Mouse (Mus musculus): ENCODE data around the gene Zpr1.

The Zpr1 gene

DNA sequence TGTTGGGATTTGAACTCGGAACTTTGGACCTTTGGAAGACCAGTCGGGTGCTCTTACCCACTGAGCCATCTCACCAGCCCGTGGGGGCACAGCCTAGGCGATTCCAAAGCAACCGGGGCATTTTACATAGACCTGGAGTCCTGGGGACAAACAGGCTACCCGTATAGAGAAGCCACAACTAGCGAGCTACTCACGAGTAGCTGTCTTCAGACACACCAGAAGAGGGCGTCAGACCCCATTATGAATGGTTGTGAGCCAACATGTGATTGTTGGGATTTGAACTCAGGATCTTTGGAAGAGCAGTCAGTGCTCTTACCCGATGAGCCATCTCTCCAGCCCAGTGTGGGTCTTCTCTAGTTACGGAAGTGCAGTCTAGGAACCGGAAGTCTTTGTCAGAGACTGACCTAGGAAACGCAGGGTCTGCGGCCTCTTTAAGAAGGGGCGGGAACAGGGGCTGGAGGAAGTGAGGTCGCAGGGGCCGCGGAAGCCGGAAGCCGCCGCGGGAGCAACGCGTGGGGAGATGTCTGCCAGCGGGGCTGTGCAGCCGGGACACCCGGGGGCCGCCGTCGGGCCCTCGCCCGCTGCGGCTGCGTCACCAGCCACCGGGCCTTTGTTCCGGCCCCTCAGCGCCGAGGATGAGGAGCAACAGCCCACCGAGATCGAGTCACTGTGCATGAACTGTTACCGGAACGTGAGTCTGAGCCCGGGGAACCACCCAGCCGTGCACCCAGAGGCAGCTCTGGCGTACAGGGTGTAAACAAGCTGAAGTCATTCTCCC, at the start of gene Zpr1:
Zpr1 (plus strand) TSS at position 388 of the 778 bp plus-strand sequence.
- in situ Hi-C loops (cut with MboI; ENCODE audit: low sequenced_read_pairs), result no loop called here

DNA sequence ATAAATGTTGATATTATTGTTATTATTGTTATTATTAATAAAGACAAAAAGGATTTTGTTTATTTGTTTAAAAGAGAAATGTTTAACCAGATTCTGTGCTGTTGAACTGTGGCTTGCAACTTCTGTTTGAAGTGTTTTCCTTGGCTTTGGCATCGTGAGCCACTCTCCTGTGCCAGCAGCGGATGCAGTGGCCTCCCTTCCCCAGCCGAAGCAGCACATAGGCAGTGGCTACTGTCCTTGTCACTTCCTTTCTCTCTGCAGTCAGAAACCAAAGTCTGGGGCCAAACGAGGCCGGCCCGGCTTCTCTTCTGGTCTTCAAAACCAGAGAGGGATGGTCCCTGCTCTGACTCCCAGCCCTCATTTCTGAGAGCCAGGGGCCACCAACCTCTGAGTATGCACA, 49.8 kb upstream of the Zpr1 start:
- in situ Hi-C loops (cut with MboI; ENCODE audit: low sequenced_read_pairs), result no loop called here

DNA sequence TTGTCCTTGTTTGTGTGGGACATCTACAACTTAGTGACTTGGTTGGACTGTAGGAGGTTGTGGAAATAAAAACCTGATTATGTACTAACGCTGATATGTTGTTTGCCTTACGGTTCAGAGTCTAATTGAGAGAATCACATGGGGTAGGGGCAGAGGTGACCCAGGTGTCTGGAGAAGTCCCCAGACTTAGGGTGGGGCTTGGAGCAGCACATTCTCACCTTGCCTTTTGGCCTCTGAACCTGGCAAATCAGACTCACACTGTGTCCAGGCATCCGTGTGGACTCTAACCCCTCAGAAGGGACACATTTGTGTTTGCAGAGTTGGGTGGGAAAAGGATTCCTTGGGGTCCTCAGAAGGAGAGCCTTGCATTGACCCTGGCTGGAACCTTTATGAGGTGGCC, 48.8 kb upstream of the Zpr1 start:
- in situ Hi-C loops (cut with MboI; ENCODE audit: low sequenced_read_pairs), result no loop called here

DNA sequence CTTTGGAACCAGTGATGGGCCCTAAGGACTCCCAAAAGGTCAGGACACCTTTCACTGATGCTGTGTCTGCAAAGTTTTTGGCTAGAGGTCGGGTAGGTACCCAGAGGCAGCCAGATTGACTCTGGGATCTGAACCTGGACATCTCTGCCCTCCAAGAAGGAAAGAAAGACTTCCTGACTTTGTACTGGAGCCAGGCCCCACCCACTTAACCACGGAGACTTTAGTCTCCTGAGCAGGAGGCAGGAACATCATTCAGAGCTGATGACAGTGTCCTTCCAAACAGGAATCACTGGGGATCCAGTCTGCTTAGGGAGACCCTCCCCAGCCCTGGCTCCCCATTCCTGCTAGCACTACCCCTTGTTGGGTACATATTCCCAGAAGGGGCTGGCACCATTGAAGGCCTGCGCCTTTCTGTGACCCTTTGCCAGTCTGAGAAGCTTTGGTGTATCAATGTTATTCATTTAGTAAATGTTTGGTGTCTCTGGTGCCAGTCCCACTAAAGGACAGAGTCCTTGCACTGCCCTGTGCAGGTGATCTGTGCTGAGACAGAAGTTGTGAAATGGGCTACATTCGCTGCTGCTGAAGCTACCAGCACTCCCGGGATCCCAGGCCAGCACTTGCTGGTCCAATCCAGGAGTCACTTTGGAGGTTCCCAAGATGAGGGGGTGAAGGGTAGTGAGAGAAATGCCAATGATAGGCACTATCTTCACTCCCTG, 47.8 kb upstream of the Zpr1 start:
- in situ Hi-C loops (cut with MboI; ENCODE audit: low sequenced_read_pairs), result no loop called here

DNA sequence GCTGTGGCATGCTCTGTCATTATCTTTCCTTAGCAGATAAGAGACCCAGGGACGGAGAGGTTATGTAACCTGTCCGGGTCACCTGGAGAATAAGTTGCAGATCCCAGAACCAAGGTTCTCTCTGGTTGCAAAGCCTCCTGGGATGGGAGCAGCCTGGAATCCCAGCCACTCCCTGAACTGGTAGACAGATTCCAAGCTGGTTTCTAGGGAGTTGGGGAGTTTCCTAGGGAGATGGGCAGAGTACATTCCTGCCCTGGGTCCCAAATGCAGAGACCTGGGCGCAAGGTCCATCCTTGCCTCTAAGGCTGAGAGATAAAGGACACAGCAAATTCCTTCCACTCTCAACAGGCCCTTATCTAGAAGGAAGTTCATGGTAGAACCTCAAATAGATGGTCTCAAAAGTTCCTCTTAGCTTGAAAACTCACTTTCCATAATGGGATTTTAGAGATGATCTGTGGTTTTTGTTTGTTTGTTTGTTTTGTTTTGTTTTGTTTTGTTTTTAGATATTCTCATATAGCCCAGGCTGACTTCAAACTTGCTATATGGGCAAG, 45.7 kb upstream of the Zpr1 start:
- in situ Hi-C loops (cut with MboI; ENCODE audit: low sequenced_read_pairs), result no loop called here

DNA sequence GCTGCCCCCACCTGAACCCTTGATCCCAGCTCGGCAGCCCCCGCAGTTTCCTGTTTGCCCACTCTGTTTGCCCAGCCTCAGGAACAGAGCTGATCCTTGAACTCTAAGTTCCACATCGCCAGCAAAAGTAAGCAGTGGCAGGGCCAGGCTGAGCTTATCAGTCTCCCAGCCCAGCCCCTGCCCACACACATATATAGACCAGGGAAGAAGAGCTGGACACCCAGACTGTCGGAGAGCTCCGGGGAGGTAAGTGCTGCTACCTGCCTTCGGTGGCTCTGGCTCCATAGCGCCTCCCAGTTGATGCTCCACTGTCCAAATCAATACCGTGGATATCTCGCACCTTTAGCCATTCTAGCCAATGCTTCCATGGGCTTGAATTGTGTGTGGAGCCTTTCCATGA, 44.4 kb upstream of the Zpr1 start, which contains the start of gene Apoa1:
Apoa1 (plus strand) TSS at position 90 of the 400 bp plus-strand sequence.
- in situ Hi-C loops (cut with MboI; ENCODE audit: low sequenced_read_pairs), result no loop called here

DNA sequence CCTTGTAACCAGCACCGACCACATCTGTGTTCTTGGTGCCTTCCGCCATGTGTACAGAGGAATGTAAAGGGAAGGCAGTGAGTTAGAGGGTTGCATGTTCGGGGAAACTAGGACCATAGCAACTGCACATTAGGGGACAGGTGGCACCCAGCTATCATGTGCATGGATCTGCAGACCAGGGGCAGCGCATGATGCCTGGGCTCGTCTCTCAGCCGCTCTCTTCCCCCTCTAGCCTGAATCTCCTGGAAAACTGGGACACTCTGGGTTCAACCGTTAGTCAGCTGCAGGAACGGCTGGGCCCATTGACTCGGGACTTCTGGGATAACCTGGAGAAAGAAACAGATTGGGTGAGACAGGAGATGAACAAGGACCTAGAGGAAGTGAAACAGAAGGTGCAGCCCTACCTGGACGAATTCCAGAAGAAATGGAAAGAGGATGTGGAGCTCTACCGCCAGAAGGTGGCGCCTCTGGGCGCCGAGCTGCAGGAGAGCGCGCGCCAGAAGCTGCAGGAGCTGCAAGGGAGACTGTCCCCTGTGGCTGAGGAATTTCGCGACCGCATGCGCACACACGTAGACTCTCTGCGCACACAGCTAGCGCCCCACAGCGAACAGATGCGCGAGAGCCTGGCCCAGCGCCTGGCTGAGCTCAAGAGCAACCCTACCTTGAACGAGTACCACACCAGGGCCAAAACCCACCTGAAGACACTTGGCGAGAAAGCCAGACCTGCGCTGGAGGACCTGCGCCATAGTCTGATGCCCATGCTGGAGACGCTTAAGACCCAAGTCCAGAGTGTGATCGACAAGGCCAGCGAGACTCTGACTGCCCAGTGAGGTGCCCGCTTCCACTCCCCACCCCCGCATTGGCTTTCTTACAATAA, 43.1 kb upstream of the Zpr1 start:
- in situ Hi-C loops (cut with MboI; ENCODE audit: low sequenced_read_pairs), result no loop called here

DNA sequence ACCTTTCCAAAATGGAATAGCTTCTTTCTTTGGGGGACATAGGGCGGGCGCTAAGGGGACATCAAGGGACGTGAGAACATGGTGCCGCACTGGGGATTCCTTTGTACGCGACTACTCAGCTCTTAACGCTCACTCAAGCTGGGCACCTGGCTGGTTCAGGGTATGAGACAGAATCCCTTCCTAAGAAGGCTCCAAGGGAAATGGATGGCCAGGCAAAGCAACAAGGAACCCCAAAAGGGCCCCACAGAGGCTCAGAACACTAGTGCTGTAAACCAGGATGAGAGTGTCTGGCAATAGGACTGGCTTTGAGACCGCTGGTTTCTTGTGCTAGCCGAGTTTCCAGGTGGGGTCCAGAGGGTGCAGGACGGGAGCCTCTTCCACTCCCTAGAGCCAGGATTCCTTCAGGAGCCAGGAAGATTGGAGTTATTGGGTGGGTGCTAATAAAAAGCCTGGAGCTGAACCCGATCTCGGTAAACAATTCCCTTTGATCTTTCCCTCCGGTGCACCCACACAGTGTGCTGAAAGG, 42.4 kb upstream of the Zpr1 start:
- in situ Hi-C loops (cut with MboI; ENCODE audit: low sequenced_read_pairs), result no loop called here

DNA sequence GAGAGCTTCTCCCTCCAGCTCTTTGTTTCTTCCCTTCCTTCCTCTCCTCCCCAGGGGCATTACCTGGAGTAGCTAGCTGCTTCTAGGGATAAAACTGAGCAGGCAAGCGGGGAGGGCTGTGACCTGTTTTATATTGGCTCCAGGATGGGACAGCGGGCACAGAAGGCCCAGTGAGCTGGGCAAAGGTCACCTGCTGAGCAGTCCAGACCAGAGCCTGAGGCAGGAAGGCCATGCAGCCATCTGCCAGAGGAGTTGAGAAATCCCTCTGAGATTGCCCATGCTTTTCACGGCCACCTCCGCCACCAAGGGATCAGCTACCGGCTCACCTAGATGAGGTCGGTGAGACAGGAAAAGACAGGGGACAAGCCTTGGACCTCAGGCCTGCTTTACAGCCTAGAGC, 37.7 kb upstream of the Zpr1 start:
- in situ Hi-C loops (cut with MboI; ENCODE audit: low sequenced_read_pairs), result no loop called here

DNA sequence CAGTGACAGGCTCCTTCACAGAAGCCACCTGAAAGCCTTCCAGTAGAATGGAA, 37.4 kb upstream of the Zpr1 start, which contains the start of gene Apoc3:
Apoc3 (minus strand) TSS at position 41 of the 53 bp plus-strand sequence.
- in situ Hi-C loops (cut with MboI; ENCODE audit: low sequenced_read_pairs), result no loop called here

DNA sequence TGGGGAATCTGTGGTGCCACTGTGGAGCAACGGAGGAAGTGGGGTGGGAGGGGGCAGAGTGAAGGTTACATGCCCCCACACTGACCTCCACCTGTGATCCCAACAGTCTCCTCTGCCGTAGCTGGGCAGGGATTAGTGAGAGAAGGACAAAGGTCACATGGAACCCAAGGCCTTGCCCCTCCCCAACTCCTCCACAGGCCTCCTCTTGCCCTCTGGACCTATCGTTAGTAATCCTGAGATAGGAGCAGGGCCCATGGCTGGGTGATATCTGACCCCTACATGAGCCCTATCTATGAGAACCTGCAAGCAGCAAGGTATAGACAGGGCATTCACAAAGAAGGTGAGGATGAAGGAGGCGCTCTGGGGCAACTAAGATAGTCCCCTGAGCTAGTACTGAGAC, 37.2 kb upstream of the Zpr1 start:
- in situ Hi-C loops (cut with MboI; ENCODE audit: low sequenced_read_pairs), result no loop called here

DNA sequence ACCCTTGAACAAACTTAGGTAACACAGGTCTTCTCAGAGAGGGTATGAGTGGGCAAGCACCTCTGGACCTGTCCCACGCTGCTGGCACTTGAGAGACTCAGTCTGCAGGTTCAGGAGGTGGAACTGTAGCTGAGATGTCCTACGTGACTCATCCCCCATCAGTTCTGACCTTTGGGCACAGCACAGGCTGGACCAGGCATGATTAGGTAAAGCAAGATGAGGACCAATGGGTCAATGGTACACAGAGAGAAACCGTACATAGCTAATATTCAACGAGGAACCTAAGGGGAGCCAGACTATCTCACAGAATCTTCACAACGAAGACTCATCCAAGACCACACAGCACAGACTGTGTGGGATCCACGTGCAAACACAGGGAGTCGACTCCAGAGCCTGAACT, 34.0 kb upstream of the Zpr1 start:
- in situ Hi-C loops (cut with MboI; ENCODE audit: low sequenced_read_pairs), result no loop called here

DNA sequence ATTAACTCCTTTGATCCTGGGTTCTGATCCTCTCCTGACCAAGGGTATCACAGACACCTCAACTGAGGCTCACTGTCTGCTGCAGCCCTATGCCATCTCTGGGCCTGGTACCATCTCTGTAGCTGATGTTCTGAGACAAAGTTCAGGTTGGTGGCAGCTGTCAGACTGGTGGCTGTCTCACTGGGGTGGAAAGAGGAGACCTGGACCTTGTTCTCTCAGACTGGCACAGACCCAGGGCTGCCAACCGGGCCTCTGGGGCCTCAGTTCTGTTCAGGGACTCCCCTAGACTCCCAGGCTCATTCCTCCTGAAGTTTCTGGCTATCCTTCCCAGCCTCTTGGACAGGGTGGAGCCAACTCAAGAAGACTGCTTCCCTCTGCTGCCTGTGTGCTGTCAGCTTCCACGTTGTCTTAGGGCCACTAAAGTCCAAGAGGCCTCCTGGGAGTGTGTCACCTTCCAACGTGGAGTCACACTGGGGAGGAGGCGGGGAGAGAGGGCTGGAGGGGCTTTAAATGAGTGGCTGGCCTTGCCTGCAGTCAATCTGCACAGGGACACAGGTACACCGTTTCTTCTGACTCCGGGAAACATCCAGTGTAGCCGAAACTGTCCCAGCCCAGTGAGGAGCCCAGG, 32.2 kb upstream of the Zpr1 start, which contains the start of gene Apoa4:
Apoa4 (plus strand) TSS at position 171 of the 628 bp plus-strand sequence.
- in situ Hi-C loops (cut with MboI; ENCODE audit: low sequenced_read_pairs), result no loop called here

DNA sequence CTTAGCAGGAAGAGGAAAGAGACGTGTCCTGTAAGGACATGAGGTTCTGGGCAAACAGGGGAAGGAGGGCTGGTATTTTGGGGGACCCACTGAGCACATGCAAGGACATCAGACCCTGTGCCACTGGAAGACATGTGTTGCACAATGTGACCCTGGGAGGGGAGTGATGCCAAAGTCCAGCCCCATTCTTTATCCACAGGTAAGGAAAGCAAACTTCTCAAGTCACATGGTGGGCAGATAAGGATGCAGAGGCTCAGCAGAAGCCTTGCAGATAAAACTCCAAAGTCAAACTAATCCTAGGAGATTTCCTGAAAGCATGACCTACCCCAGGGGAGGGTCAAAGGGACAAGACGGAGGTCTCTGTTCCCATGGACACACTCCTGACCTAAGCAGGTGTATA, 31.0 kb upstream of the Zpr1 start:
- in situ Hi-C loops (cut with MboI; ENCODE audit: low sequenced_read_pairs), result no loop called here

DNA sequence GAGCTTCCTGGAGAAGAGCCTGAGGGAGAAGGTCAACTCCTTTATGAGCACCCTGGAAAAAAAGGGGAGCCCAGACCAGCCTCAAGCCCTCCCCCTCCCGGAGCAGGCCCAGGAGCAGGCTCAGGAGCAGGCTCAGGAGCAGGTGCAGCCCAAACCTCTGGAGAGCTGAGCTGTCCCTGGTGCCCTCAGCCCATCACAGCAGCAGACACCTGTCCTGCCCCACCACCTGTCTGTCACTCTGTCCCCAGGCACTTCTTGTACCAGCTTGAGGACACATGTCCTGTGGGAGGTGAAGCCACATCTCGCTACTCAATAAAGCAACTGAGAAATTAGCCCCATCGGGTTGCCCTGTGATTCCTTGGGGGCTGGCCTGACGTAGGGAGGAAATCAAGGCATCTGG, 29.7 kb upstream of the Zpr1 start:
- in situ Hi-C loops (cut with MboI; ENCODE audit: low sequenced_read_pairs), result no loop called here

DNA sequence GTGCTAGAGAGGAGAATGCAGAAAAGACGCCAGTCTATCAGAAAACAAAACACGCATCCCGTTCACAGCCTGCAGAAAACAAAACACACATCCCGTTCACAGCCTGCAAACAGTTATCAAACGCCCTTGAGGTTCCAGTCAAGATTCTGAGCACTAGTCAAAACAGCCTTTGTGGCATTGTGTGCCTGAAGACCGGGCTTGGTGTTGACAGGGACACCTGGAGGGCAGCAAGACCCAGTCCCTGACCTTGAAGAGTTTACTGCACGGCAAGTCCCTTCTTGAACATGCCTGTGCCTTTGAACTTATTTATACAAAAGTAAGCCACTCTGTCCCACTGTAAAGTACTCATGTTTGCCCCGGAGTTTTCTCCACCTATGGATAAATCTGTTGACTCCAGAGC, 29.3 kb upstream of the Zpr1 start:
- in situ Hi-C loops (cut with MboI; ENCODE audit: low sequenced_read_pairs), result no loop called here

DNA sequence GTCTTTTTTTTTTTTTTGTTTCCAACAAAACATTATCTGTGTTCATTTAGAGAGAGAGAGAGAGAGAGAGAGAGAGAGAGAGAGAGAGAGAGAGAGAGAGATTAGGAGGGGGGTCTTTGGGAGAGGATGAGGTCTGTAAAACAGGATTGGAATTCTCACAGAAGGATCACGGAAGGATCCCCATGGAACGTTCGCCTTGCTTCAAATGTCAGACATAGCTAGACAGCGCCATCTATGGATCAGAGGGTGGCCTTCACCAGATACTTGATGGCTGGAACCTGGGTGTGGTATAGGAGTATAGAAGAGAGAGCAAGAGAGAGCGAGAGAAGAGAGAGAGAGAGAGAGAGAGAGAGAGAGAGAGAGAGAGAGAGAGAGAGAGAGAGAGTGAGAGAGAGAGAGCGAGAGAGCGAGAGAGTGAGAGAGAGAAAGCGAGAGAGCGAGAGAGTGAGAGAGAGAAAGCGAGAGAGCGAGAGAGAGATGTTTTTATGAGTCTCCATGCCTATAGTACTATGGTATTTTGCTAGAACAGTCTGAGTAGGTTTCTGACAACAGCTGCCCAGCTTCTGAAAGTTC, 26.0 kb upstream of the Zpr1 start:
- in situ Hi-C loops (cut with MboI; ENCODE audit: low sequenced_read_pairs), result no loop called here

DNA sequence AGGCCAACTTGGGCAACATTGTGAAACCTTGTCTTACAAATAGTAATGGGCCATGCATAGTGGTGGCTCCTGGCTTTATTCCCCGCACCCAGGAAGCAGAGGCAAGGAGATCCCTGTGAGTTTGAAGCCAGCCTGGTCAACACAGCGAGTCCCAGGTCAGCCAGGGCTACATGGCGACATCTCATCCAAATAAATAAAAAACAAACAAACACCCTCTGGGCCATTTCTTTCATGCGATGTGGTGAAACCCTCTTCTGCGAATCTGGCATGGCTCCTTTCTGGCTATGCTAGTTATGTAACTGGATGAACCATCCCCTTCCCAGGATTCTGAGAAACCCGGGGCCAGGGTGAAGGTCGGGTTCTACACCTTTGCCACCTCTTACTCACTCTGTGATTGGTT, 16.7 kb upstream of the Zpr1 start:
- in situ Hi-C loops (cut with MboI; ENCODE audit: low sequenced_read_pairs), result no loop called here

DNA sequence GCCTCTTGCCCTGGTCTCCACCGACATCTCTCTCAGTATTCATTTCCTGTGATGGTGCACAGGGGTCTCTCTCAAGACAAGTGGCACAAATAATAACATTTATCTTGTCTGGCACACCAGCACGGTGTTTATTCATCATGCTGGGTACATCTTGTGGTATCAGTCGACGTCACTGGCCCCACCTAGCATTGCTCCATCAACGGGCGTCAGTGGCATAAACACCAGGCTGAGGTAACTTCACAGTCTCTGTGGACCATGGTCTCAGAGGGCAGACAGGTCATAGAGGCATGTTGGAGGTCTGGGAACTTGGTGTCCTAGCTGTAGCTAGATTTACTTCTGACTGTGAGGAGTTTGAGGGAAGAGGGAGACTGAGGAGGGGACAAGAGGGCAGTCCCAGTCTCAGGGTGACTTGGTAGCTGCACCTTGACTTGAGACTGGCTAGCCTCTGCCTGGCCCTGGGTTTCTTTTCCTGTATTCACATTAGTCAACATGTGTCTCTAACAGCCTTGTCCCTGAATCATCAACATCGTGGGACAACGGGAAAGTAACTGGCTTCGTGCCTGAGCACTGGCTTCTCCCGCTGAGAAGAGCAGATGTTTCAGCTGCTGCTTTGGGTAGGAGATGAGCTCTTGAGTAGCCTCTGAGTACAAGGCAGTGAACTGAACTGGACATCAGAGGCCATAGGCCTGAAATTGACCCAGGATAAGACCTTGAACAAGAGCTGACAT, 16.0 kb upstream of the Zpr1 start:
- in situ Hi-C loops (cut with MboI; ENCODE audit: low sequenced_read_pairs), result no loop called here

DNA sequence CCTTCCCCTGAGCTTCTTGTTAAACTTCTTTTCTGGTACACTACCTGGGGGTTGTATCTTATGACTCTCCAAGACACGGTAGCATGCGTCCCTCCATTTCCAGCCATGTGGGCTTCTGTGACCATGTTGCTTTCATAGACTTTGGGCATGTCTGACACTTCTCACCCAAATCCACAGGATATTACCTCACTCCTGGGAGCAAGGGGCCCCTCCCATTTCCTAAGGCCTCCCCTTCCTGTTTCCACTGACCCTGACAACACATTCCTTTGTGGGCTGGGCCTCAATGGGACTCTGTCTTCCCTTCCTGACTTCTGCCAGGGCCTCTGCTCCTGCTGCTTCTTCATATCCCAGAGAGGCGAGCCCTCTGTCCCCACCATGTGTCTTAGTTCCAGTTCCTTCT, 15.3 kb upstream of the Zpr1 start:
- in situ Hi-C loops (cut with MboI; ENCODE audit: low sequenced_read_pairs), result no loop called here

Data from CH12F3 (cell line).